Mouse (Mus musculus): Measurements from ENCODE around the gene Cpz. TPM values are rescaled to one million over a fixed set of nuclear protein-coding genes. Genes with fewer than 3 reads are reported as not detected.

Cpz gene
- polyA plus RNA-seq, 1 experiment from 2014 or later: 1.7 TPM

DNA sequence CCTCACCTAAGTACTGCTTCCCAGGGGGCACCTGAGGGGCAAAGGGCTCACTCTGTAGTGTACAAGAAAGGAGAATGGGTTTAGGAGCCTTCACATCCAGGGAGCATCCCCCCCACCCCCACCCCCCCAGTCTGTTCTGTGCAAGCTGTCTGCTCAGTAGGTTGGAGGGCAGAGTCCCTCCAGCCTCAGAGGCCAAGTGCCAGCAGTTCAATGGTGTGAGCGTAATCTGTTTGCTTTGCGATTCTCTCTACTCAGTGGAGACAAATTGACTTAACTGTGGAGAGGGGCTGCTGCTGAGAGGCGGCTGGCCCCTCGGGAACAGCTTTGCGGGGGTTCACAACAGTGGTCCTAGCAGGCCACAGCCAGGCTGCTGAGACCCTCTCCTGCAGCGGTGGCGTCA, 28.2 kb downstream of the Cpz start:
- ATAC-seq (ENCODE audit: low read depth): no peak

DNA sequence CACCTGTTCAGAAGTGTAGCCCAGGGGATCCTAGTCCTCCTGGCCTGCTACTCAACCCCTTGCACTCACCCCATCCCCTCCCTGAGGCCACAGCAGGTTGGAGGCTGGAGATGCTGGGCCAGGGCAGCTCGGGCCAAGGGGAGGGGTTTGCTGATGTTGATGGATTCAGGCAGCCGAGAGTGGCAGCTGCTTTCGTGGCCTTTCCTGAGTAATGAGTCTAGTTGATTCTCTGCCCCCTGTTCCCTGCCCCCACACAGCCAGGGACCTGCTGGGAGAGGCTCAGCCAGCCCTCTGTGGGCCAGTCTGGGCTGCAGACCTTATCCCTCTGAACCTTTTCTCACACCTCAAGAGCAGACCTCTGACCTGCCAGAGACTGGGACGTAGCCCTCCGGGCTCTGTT, 29.5 kb downstream of the Cpz start:
- no peak overlapping the region for H3K9ac ChIP-seq (ENCODE audit: low read depth, low read length)
- H3K27me3 ChIP-seq (ENCODE audit: control insufficient read depth, insufficient read depth, low read depth, low read length): no peaks in the 10 kb centered on the region
- no peaks in the 10 kb centered on the region for H3K4me1 ChIP-seq (ENCODE audit: control insufficient read depth, low read depth, low read length)
- H3K36me3 ChIP-seq (ENCODE audit: control insufficient read depth, insufficient read depth): no peaks in the 10 kb centered on the region
- no peak overlapping the region for H3K4me2 ChIP-seq (ENCODE audit: low read depth, low read length)
- 29% methylated on average over 5 of the region's 5 CpGs for WGBS (ENCODE audit: insufficient replicate concordance)
- H3K4me3 ChIP-seq (ENCODE audit: low read depth, low read length): no peak overlapping the region
- H3K27ac ChIP-seq (ENCODE audit: low read length): no peak overlapping the region
- no peak for ATAC-seq (ENCODE audit: low read depth)
- no peaks in the 10 kb centered on the region for H3K9me3 ChIP-seq (replicated peaks; ENCODE audit: control insufficient read depth, low read length)

More for the DNA sequence above, 28.2 kb downstream of the Cpz start:
- Histone ChIP-seq H3K9me3 (replicated peaks; ENCODE audit: control insufficient read depth, low read length) (no peaks in the 10 kb centered on the region), H3K27ac (ENCODE audit: low read length) (no peak overlapping the region), H3K4me3 (ENCODE audit: low read depth, low read length) (no peak overlapping the region), H3K36me3 (ENCODE audit: control insufficient read depth, insufficient read depth) (no peaks in the 10 kb centered on the region), H3K4me1 (ENCODE audit: control insufficient read depth, low read depth, low read length) (no peaks in the 10 kb centered on the region), H3K4me2 (ENCODE audit: low read depth, low read length) (no peak overlapping the region), H3K9ac (ENCODE audit: low read depth, low read length) (no peak overlapping the region), H3K27me3 (ENCODE audit: control insufficient read depth, insufficient read depth, low read depth, low read length) (no peaks in the 10 kb centered on the region)
- 55% methylated on average over 7 of the region's 7 CpGs for WGBS (ENCODE audit: insufficient replicate concordance)

DNA sequence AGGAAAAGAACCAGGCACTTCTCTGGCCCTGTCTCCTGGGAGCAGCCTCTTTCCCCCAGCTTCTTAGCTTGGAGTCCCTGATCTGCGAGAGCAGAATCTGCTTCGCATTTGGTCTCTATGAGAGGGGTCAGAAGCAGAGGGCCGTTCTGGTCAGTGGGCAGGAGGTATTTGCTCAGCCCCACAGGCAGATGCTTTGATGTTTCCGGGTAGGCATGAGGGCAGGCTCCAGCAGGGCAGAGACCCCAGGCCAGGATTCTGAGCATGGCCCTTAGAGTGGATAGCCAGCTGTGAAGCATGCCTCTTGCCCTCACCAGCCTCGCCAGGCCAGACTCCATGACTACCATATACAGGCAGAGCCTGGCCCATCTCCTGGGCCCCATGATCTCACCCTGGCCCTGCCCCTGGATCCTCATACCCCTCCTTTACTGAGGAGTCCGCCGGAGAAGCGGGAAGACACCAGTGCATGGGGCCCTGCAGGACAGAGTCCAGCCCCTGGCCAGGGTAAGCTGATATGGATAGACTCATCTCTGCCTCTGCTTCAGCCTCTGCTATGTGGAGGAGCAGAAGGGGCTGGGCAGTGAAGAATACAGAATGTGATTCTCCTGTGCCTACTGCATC, 30.6 kb downstream of the Cpz start:
- 34% methylated on average over 8 of the region's 8 CpGs for WGBS (ENCODE audit: insufficient replicate concordance)
- Histone ChIP-seq H3K36me3 (ENCODE audit: control insufficient read depth, insufficient read depth) (no peaks in the 10 kb centered on the region), H3K4me1 (ENCODE audit: control insufficient read depth, low read depth, low read length) (no peaks in the 10 kb centered on the region), H3K4me3 (ENCODE audit: low read depth, low read length) (no peak overlapping the region), H3K27ac (ENCODE audit: low read length) (no peak overlapping the region), H3K4me2 (ENCODE audit: low read depth, low read length) (no peak overlapping the region), H3K27me3 (ENCODE audit: control insufficient read depth, insufficient read depth, low read depth, low read length) (no peaks in the 10 kb centered on the region), H3K9me3 (replicated peaks; ENCODE audit: control insufficient read depth, low read length) (no peaks in the 10 kb centered on the region), H3K9ac (ENCODE audit: low read depth, low read length) (no peak overlapping the region)
- ATAC-seq (ENCODE audit: low read depth): no peak

DNA sequence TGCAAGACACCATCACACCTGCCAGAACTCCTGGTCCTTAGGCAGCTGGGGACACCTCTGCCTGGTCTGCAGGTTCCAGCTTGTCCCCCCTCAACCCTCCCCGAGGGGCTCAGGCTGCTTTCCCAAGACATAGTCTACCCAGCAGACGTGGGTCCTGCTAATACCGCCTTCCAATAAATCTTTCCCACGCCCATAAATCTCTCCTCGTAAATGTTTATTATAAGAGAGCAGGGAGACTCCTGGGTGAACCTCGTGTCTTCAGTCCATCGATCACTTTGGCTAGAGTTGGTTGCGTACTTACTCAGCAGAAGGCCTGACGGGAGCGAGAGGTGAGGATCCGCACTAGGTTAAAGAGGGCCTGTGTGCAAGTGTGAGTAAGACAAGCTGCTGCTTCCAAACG, 31.7 kb downstream of the Cpz start:
- no peak for ATAC-seq (ENCODE audit: low read depth)
- Histone ChIP-seq H3K4me3 (ENCODE audit: low read depth, low read length) (no peak overlapping the region), H3K9me3 (replicated peaks; ENCODE audit: control insufficient read depth, low read length) (no peaks in the 10 kb centered on the region), H3K4me2 (ENCODE audit: low read depth, low read length) (no peak overlapping the region), H3K27me3 (ENCODE audit: control insufficient read depth, insufficient read depth, low read depth, low read length) (no peaks in the 10 kb centered on the region), H3K27ac (ENCODE audit: low read length) (no peak overlapping the region), H3K36me3 (ENCODE audit: control insufficient read depth, insufficient read depth) (no peaks in the 10 kb centered on the region), H3K9ac (ENCODE audit: low read depth, low read length) (no peak overlapping the region), H3K4me1 (ENCODE audit: control insufficient read depth, low read depth, low read length) (no peaks in the 10 kb centered on the region)
- 56% methylated on average over 12 of the region's 12 CpGs for WGBS (ENCODE audit: insufficient replicate concordance)

DNA sequence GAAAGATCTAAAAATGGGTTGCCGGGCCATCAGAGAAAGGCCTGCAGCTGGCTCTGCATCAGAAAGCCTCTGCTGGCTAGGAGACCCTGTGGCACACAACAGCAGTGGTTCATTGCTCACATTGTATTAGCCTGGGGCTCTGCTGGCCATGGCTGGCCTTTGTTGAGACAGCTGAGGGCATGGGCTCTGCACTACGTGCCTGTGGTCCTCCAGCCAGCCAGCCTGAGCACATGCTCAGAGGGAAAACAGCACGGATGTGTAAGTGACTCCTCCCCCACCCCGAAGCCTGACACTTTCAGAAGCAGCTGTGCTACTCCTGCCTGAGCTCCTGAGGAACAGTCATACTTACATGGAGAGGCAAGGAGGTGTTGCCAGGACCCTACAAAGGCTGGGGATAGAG, 46.0 kb downstream of the Cpz start:
- Histone ChIP-seq H3K4me1 (ENCODE audit: control insufficient read depth, low read depth, low read length) (no peaks in the 10 kb centered on the region), H3K27ac (ENCODE audit: low read length) (no peak overlapping the region), H3K36me3 (ENCODE audit: control insufficient read depth, insufficient read depth) (no peaks in the 10 kb centered on the region), H3K4me2 (ENCODE audit: low read depth, low read length) (no peak overlapping the region), H3K9ac (ENCODE audit: low read depth, low read length) (no peak overlapping the region), H3K27me3 (ENCODE audit: control insufficient read depth, insufficient read depth, low read depth, low read length) (no peaks in the 10 kb centered on the region), H3K4me3 (ENCODE audit: low read depth, low read length) (no peak overlapping the region), H3K9me3 (replicated peaks; ENCODE audit: control insufficient read depth, low read length) (no peaks in the 10 kb centered on the region)
- ATAC-seq (ENCODE audit: low read depth): no peak
- WGBS (ENCODE audit: insufficient replicate concordance): 31% methylated on average over 4 of the region's 4 CpGs

DNA sequence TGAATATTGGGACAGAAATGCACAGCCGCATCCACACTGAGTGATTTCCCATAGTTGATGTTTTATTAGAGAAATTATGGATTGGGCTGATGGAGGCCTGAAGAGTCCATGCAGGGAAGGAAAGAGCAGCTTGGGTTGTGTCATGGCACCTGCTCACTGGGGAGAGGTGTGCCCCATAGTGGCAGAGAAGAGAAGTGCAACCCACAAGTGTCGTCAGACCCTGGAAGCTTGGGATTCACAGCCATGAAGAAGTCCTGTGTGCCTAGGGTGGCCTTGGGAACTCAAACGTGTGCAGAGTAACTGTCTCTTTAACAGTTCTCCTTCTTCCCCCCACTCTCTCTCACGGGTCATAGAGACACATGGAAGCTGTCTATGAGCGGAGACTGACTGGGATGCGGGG, 50.3 kb downstream of the Cpz start:
- ATAC-seq (ENCODE audit: low read depth): no peak
- Histone ChIP-seq H3K4me3 (ENCODE audit: low read depth, low read length) (no peak overlapping the region), H3K4me1 (ENCODE audit: control insufficient read depth, low read depth, low read length) (no peaks in the 10 kb centered on the region), H3K4me2 (ENCODE audit: low read depth, low read length) (no peak overlapping the region), H3K9me3 (replicated peaks; ENCODE audit: control insufficient read depth, low read length) (no peaks in the 10 kb centered on the region), H3K9ac (ENCODE audit: low read depth, low read length) (no peak overlapping the region), H3K27me3 (ENCODE audit: control insufficient read depth, insufficient read depth, low read depth, low read length) (no peaks in the 10 kb centered on the region), H3K27ac (ENCODE audit: low read length) (no peak overlapping the region), H3K36me3 (ENCODE audit: control insufficient read depth, insufficient read depth) (no peaks in the 10 kb centered on the region)
- 40% methylated on average over 6 of the region's 6 CpGs for WGBS (ENCODE audit: insufficient replicate concordance)

DNA sequence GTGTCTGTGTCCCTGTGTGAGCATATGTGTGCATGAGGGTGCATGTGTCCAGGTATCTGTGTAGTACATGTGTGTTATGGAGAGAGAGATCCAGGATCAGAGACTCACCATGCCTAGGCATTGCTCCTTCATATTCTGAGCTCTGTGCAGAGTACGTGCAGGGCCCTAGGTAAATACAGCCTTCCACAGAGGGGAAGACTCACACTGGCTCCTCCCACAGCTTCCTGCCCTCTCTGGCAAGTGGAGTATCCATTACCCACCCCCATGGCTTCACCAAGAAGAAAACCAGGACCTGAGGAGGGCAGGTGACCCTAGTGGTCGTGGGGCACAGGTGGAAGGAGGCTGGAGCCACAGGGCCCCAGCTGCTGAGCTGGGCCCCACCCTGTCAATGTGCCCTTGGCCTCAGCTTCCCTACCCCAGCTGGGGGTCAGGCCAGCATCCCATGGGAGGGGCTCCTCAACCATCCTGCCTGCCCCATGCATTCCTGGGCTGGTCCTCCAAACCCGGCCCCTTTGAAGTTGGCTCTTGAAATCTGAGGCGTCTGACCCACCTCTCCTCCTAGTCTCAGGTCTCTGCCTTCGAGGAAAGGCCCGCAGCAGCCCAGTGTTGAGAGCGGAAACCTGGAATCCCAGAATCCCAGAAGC, 54.5 kb downstream of the Cpz start:
- WGBS (ENCODE audit: insufficient replicate concordance): 21% methylated on average over 7 of the region's 7 CpGs
- Histone ChIP-seq H3K27me3 (ENCODE audit: control insufficient read depth, insufficient read depth, low read depth, low read length) (no peaks in the 10 kb centered on the region), H3K4me1 (ENCODE audit: control insufficient read depth, low read depth, low read length) (no peaks in the 10 kb centered on the region), H3K36me3 (ENCODE audit: control insufficient read depth, insufficient read depth) (no peaks in the 10 kb centered on the region), H3K9me3 (replicated peaks; ENCODE audit: control insufficient read depth, low read length) (no peaks in the 10 kb centered on the region), H3K4me2 (ENCODE audit: low read depth, low read length) (no peak overlapping the region), H3K4me3 (ENCODE audit: low read depth, low read length) (no peak overlapping the region), H3K9ac (ENCODE audit: low read depth, low read length) (no peak overlapping the region), H3K27ac (ENCODE audit: low read length) (no peak overlapping the region)
- ATAC-seq (ENCODE audit: low read depth): no peak

DNA sequence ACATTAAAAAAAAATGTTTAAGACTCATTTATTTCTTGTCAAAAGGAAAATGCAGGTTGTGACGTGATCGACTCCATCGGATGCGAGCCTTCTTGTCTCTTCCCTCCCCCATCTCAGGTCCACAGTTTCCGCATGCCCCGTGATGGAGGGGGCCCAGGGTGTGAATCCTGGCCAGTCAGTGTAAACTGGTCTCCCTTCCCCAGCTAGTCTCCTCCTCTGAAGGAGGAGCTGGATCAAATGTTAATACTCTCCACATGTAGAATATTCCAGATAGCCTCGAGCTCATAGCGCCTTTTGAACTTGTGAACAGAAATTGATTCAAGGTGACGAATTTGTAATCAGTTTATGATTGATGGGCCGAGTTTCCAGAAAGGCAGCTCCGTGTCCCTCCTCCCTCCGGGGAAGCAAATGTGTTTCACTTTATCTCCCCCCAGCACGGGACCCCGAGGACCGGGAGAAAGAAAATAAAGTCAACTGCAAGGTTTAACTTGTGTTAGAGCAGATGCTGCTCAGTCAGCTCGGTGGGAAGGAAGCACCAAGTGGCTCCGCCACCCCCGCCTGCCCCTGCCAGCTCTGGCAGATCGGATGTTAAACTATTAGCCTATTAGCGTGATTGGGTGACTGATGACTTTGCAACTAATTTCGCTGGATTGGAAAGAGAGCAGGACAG, 59.4 kb downstream of the Cpz start:
- Histone ChIP-seq H3K9me3 (replicated peaks; ENCODE audit: control insufficient read depth, low read length) (no peaks in the 10 kb centered on the region), H3K4me2 (ENCODE audit: low read depth, low read length) (no peak overlapping the region), H3K27me3 (ENCODE audit: control insufficient read depth, insufficient read depth, low read depth, low read length) (no peaks in the 10 kb centered on the region), H3K27ac (ENCODE audit: low read length) (no peak overlapping the region), H3K36me3 (ENCODE audit: control insufficient read depth, insufficient read depth) (no peaks in the 10 kb centered on the region), H3K4me1 (ENCODE audit: control insufficient read depth, low read depth, low read length) (no peaks in the 10 kb centered on the region), H3K9ac (ENCODE audit: low read depth, low read length) (no peak overlapping the region), H3K4me3 (ENCODE audit: low read depth, low read length) (no peak overlapping the region)
- 39% methylated on average over 21 of the region's 21 CpGs for WGBS (ENCODE audit: insufficient replicate concordance)
- ATAC-seq (ENCODE audit: low read depth): no peak

DNA sequence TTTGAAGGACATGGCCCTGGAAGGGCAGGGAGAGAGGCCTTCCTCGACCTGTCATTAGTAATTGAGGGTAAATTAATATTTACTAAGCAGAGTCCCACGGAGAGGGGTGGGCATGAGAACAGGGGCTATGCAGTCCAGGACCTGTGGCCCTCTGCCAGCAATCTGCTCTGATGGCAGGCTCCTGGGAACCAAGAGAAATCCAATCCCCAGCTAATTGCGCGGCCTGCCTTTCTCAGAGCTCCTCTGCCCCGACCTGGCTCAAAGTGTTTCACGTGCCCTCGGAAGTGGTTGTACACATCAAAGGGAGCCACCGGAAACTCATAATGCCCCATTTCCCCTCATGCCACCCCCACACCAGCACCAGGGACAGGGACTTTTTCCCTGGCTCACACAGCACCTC, 63.4 kb downstream of the Cpz start:
- H3K4me3 ChIP-seq (ENCODE audit: low read depth, low read length): no peak overlapping the region
- no peak overlapping the region for H3K4me2 ChIP-seq (ENCODE audit: low read depth, low read length)
- ATAC-seq (ENCODE audit: low read depth): no peak
- no peaks in the 10 kb centered on the region for H3K9me3 ChIP-seq (replicated peaks; ENCODE audit: control insufficient read depth, low read length)
- no peak overlapping the region for H3K27ac ChIP-seq (ENCODE audit: low read length)
- H3K4me1 ChIP-seq (ENCODE audit: control insufficient read depth, low read depth, low read length): no peaks in the 10 kb centered on the region
- H3K27me3 ChIP-seq (ENCODE audit: control insufficient read depth, insufficient read depth, low read depth, low read length): no peaks in the 10 kb centered on the region
- H3K9ac ChIP-seq (ENCODE audit: low read depth, low read length): no peak overlapping the region
- H3K36me3 ChIP-seq (ENCODE audit: control insufficient read depth, insufficient read depth): no peaks in the 10 kb centered on the region
- 44% methylated on average over 8 of the region's 8 CpGs for WGBS (ENCODE audit: insufficient replicate concordance)

All from liver, embryonic 16.5 days (tissue).